Mouse (Mus musculus): Measurements from ENCODE around the gene L3mbtl3.

GRCm38 (mm10) chr10:26249426-26250165, 126.2 kb downstream of the L3mbtl3 start:
- TF ChIP-seq CTCF (IDR thresholded peaks at IDR 0.05; ENCODE audit: control insufficient read depth, insufficient read depth, insufficient read length) (no peak), MAX (IDR thresholded peaks at IDR 0.05) (no peak), USF1 (IDR thresholded peaks at IDR 0.05; ENCODE audit: low read depth) (no peak)

All from C2C12 (cell line).